Mouse (Mus musculus) kidney, postnatal 36 days (tissue): Measurements from ENCODE around the gene Icam2.
"Not testable (repeated sequence)": the region's sequence is repeated elsewhere in the genome, so short reads cannot be mapped to it uniquely, and the experiment has no call there.

Experiments
- DNase-seq, 2 experiments: peaks; one replicate each; pipeline ENCODE4 v3.0.0; 2021 to 2022; ENCODE audit warnings: mixed read lengths in 2 of 2

The Icam2 gene

DNA sequence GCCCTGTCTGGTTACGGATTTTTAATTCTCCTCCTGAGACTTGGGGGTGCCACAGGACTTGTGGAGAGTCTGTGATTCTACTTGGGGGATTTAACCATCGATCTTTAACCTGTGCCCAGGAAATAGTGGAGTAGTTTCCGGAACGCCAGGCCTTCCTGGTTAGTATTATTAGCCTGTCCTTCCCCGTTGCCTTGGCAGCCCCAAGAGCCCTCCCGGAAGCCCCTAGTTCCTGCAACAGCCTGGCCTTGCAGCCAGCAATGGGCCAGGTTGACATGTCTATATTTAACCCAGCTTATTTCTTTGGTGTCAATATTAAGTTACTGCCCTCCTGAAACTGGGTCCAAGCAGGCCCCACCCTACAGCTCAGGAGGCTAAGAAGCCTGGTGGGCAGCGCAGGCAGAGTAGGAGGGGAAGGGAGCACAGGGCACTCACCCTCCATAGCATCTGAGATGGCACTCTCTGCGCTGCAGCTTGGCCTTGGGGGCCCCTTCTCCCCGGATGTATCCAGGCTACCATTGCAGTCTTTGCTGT is 46.8 kb downstream of the Icam2 start:
- peak; percentile 35 to 37 for DNase-seq

DNA sequence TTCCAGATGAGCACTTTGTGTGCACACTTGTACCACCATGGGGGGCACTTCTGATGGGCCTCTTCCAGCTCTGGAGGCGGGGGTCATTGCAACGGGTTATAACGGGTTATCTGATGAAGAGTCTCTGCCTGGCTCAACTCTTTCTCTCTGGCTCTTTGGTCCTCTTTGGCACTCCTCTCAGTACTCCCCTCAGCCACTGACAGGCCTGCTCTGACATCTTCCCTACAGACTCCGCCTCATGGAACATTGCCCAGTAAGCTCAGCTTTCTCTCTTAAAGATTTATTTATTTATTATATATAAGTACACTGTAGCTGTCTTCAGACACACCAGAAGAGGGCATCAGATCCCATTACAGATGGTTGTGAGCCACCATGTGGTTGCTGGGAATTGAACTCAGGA is 48.6 kb downstream of the Icam2 start:
- not testable (repeated sequence) for DNase-seq

DNA sequence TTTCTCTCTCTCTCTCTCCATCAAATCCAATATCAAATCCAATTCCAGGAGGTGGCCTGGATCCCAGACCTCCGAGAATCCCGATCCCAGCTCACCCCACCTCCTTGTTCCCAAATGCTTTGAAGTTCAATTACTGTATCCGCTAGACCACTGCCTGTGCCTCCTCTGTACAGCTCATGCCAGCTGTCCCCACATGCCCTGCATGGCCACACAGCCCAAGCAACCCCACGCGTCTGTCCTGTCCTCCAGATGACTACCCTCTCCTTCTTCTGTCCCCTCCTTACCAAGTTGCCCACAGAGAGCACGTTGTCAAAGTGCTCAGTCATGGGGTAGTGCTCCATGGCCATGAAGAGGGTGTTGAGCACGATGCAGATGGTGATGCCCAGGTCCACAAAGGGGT is 49.0 kb downstream of the Icam2 start:
- no peak for DNase-seq

- no peak for DNase-seq
Measured at GRCm38 (mm10) chr11:106338029-106338428, 49.8 kb downstream of the Icam2 start.

GRCm38 (mm10) chr11:106334066-106334465 is 53.8 kb downstream of the Icam2 start:
- no peak for DNase-seq

- DNase-seq, result peak in 1 of 2 experiments; percentile 40
Measured at GRCm38 (mm10) chr11:106332458-106332857, 55.4 kb downstream of the Icam2 start.

DNA sequence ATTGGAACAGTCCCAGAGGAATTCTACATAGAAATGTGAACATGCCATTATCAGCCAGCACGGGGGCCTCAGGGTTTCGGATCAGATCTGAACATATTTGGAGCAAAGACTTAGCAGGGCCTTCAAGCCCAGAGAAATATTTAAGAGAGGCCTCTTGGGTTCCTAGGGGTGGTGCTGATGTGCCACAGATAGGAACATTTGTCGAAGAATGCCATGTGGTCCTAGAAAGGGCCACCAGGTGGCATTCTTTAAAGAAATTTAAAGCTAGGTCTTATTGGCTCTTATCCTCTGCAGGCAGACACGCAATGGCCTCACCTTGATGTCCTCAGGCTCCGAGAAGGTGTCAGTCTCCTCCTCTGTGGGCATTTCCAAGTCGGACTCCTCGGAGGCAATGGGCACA is 58.2 kb downstream of the Icam2 start:
- peak; percentile 20 to 54 for DNase-seq

DNA sequence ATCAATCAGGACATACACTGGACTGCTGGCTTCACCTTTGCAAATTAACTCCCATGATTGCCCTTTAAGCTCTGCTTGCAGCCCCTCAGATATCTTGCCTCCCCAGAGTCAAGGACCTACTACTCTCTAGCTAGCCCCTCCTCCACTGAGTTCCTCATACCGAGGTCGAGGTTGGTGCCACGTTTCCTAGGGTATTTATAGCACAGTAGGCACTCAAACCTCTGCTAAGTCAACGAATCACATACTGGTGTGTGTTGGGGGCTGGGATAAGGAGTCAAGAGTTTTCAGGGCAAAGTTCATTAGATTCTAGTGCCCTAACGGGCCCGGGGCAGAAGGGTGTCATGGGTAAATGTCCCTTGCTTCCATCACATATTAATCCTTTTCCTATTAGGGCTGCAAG is 58.7 kb downstream of the Icam2 start:
- peak in 1 of 2 experiments; percentile 12 for DNase-seq

GRCm38 (mm10) chr11:106328521-106328920 is 59.4 kb downstream of the Icam2 start:
- no peak for DNase-seq
